Mouse (Mus musculus): Measurements from ENCODE around the gene Urod. TPM values are rescaled to one million over a fixed set of nuclear protein-coding genes. Genes with fewer than 3 reads are reported as not detected.

Urod gene
- polyA plus RNA-seq, 1 experiment from 2014 or later: 54.8 TPM

Other genes with a start within 250 kb of the Urod start
- gene Toe1, start 186.8 kb downstream of the Urod start, polyA plus RNA-seq (2014; fragmentation: Nextera tagmentation; extraction: Ambion mirVana): 22.6 and 30.4 TPM in 2 replicates
- gene Mutyh, start 186.7 kb downstream of the Urod start, polyA plus RNA-seq (2014; fragmentation: Nextera tagmentation; extraction: Ambion mirVana): 3.8 and 5.9 TPM in 2 replicates
- gene Hpdl, start 172.7 kb downstream of the Urod start, polyA plus RNA-seq (2014; fragmentation: Nextera tagmentation; extraction: Ambion mirVana): 1.1 and 1.2 TPM in 2 replicates
- gene Zswim5, start 117.0 kb downstream of the Urod start, polyA plus RNA-seq (2014; fragmentation: Nextera tagmentation; extraction: Ambion mirVana): 7.7 and 9.2 TPM in 2 replicates
- 17.2 and 18.6 TPM in 2 replicates for gene Hectd3, start 904 bp upstream of the Urod start, polyA plus RNA-seq (2014; fragmentation: Nextera tagmentation; extraction: Ambion mirVana)
- gene Eif2b3, start 25.0 kb upstream of the Urod start, polyA plus RNA-seq (2014; fragmentation: Nextera tagmentation; extraction: Ambion mirVana): 49.7 and 52.0 TPM in 2 replicates
- gene Ptch2, start 101.7 kb upstream of the Urod start, polyA plus RNA-seq (2014; fragmentation: Nextera tagmentation; extraction: Ambion mirVana): 4.0 and 4.5 TPM in 2 replicates
- 3.2 and 3.4 TPM in 2 replicates for gene Btbd19, start 131.3 kb upstream of the Urod start, polyA plus RNA-seq (2014; fragmentation: Nextera tagmentation; extraction: Ambion mirVana)
- gene Tctex1d4, start 132.4 kb upstream of the Urod start, polyA plus RNA-seq (2014; fragmentation: Nextera tagmentation; extraction: Ambion mirVana): not detected in 2 replicates
- 15.7 and 17.5 TPM in 2 replicates for gene Plk3, start 139.6 kb upstream of the Urod start, polyA plus RNA-seq (2014; fragmentation: Nextera tagmentation; extraction: Ambion mirVana)
- gene Rps8, start 161.8 kb upstream of the Urod start, polyA plus RNA-seq (2014; fragmentation: Nextera tagmentation; extraction: Ambion mirVana): 599 and 678 TPM in 2 replicates
- gene Kif2c, start 188.2 kb upstream of the Urod start, polyA plus RNA-seq (2014; fragmentation: Nextera tagmentation; extraction: Ambion mirVana): 7.2 and 16.0 TPM in 2 replicates

Data from midbrain, embryonic 14.5 days (tissue).